Mouse (Mus musculus) adrenal gland, adult (tissue): Measurements from ENCODE around the gene Tbrg4.
"Not testable (repeated sequence)": the region's sequence is repeated elsewhere in the genome, so short reads cannot be mapped to it uniquely, and the experiment has no call there.

ENCODE experiments used
- DNase-seq, 2 experiments: peaks; one replicate each; pipeline ENCODE4 v3.0.0; 2022 to 2023; ENCODE audit warnings: low spot score in 1 of 2; ENCODE audit not compliant: inconsistent age in 2 of 2

The Tbrg4 gene

DNA sequence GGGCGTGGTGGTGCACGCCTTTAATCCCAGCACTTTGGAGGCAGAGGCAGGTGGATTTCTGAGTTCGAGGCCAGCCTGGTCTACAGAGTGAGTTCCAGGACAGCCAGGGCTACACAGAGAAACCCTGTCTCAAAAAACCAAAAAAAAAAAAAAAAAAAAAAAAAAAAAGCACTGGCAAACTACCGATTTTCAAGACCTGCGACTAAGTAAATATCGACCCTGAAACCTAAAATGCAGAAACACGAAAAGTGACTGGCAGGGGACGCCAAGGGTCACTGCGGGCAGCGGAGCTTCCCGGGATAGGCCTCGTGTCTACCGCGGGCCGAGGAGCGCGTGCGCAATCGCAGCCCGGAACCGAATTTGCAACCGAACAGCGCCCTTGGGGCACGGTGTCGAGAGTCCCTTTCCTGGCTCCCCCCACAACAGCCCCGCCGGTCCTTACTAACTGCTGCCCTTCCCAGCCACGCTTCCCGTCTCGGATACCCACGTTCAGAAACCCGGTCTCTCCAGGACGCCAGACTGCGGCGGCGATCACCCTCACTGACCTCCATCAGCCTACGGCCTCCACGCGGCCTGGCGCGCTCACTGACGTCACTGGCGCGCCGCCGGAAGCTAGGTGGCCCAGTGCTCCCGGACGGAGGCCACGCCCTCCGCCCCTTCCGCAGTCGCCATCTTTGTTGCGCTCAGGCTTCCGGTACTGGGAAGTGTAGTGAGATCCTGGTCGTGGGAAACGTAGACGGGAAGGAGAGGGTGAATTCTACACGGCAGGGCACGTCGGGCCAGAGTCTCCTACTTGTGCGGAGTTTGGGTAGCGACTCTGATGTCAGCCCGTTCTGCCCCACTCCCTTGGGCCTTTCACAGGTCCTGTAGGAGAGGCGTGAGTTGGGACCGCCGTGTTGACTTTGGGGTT, at the start of gene Tbrg4:
Gene Tbrg4, minus strand, starts transcription at position 590 of the 910 bp plus-strand sequence.
- DNase-seq, result peak; percentile 95 to 98

DNA sequence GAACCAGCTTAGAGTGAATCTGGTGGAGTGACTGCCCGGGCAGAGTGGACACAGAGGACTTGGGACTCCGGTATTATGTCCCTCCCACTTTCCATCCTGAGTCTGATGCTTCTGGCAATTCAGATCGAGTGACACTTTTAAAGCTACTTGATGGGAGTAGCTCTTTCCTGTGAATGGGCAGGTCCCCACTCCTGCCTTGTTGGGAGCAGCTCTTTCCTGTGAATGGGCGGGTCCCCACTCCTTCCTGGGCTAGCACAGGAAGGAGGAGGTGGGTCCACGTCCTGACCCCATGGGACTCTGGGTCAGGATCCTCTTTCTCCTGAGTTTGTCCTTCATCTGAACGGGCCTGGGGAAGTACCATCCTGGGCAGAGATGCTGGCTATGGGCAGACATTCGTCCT, 49.5 kb upstream of the Tbrg4 start:
- peak; percentile 45 to 60 for DNase-seq

DNA sequence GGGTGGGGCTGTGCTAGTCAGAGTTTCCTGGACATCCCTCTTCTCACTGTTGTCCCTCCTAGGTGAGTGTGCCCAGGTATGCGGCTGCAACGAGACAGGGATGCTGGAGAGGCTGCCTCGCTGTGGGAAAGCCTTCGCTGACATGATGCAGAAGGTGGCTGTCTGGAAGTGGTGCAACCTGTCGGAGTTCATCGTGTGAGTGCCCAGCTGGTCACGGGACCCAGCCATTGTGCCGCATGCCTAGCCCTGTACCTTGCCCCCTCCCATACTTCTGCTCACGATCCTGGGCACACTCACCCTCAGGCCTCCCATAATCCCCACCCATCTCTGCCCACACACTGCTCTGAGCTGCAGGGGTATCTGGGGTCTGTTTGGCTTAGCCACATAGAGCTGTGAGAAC, 48.8 kb upstream of the Tbrg4 start:
- DNase-seq, result no peak

DNA sequence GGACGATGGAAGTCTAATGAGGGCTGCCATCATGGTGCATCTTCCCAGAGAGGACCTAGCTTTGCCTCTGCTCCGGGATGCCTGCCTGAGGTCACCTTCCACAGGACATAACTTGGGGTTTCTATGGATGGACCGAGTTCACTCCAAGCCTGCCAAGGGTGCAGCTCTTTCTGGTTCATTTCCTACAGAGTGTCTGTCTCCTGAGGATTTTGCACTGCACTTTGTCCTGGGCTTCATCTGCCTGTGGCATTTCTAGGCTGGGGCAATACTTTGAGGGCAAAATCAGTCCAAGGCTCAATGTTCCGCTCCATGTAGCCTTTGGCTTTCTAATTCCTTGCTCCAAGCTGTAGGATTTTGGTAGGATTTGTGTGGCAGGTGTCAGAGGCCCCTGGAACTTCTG, 45.0 kb upstream of the Tbrg4 start:
- no peak for DNase-seq

DNA sequence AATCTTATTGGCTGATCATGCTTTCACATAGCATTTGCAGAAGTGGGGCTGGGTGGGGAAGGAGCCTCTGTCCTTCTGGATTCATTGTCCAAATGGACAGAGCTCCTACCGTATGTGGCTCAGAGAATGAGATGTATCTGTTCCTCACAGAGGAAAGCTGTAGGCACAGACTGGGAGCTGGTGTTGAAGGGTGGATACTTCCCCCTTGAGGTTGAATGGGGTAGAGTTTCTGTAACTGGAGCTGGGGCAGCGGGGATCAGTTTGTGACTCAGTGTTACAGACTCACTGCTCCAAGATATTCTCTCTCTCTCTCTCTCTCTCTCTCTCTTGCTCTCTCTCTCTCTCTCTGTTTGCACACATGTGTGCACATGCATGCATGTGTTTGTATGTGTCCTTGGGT, 44.2 kb upstream of the Tbrg4 start:
- DNase-seq, result no peak

DNA sequence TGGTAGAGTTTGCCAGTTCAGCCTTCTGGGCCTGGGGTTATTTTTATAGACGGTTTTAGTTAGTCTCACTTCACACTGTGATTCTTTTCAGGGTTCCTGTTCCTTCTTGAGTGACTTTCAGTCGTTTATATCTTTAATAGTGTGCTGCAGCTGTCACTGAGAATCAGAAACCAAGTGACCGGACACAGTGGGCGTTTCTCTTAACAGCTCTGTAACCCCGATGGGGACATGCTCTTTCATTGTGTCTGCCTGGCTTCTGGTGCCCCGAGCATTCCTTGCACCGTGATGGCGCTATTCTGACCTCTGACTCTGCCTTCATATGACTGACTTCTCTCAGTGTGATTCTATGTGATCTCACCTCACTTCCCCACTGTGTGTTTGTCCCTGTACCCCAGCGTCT, 43.2 kb upstream of the Tbrg4 start:
- no peak for DNase-seq

DNA sequence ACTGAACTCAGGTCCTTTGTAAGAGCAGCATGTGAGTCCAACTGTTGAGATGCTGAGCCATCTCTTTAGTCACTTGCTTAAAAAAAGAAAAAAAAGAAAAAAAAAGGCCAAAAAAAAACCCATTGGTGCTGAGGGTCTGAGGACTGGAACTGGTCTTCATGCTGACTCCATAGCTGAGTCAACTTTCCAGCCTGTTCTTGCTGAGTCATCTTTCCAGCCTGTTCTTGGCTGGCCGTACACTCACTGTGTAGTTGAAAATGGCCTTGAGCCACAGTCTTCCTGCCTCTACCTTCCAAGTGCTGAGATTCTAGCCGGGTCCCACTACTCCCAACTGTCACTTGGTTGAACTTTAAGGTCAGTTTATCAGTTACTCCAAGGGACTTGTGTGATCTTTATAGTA, 40.8 kb upstream of the Tbrg4 start:
- DNase-seq, result no peak

DNA sequence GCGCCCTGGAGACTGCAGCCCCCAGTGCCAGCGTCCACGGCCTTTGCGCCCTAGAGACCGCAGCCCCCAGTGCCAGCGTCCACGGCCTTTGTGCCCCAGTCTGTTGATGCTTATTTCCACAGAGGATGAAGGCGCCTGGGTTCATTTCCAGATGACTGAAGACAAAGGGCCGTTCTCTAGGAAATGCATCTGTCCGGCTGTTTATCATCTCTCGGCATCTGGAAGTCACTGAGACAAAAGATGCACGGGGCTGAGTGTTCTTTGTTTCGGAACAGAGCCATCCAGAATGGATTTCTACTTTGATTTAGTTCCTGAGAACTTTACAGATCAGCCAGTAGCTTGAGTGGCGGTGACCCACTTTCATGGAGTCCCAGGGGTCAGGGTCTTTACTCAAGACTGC, 35.3 kb upstream of the Tbrg4 start:
- DNase-seq, result no peak

DNA sequence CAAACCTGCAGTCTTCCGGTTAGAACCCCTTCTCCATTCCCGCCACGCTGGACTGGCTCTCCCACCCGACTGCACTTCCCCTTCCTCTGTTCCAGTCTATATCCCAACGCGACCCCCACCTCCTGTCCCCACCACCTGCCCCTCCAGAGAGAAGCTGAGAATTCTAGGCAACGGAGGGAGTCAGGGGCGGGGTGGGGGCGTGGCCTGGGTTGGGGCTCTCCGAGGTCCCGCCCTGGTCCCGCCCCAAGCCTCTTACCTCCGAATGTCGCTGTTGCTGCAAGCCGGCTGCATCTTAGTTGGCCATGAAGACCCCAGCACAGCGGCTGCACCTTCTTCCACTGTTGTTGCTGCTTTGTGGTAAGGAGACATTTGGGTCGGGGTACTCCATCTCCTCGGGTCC, 32.4 kb upstream of the Tbrg4 start, which contains the start of gene Ramp3:
Gene Ramp3, plus strand, starts transcription at position 251 of the 400 bp plus-strand sequence.
- DNase-seq, result peak; percentile 27 to 76

DNA sequence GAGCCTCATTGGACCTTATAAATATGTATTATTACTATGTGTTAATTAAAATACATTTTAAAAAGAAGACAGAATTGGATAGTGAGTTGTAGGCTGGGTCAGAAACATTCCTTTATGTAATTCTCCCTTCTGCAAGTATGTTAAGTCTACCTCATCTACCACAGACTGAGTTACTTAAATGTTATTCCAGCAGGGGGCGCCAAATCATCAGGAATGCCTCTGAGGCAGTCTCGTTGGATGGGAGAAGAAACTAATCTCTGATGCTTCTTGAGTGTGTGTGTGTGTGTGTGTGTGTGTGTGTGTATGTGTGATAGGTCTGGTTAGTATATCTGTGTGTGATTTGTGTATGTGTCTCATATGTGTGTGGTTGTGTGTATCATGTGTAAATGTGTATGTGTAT, 29.0 kb upstream of the Tbrg4 start:
- DNase-seq, result peak; percentile 68 to 92

DNA sequence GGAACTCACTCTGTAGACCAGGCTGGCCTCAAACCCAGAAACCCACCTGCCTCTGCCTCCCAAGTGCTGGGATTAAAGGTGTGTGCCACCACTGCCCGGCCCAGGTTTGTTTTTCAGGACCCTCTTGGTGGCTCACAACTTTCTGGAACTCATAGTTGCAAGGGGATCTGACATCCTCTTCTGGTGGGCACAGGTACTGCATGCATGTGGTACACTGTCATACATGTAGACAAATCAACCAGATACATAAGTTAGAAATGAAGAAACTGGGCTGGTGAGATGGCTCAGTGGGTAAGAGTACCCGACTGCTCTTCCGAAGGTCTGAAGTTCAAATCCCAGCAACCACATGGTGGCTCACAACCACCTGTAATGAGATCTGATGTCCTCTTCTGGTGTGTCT, 27.1 kb upstream of the Tbrg4 start:
- DNase-seq, result not testable (repeated sequence)

DNA sequence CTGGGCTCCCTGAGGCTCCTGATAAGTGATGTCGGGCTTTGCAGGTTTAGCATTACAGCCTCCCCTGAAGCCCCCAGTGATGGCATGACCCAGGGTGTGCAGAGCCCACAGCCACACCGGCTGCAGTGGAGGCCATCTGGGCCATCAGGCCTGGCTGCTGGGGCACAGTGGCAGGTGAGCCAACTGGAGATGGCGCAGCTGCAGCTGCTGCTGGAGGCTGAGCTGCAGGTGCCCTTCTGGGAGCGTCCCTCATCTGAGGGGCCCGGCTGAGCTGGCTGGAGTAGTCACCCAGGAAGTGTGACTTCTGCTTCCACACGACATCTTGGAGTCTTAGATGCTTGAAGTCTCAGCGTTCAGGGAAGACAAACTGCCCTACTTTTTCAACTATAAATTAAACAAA, 24.7 kb upstream of the Tbrg4 start:
- DNase-seq, result no peak

DNA sequence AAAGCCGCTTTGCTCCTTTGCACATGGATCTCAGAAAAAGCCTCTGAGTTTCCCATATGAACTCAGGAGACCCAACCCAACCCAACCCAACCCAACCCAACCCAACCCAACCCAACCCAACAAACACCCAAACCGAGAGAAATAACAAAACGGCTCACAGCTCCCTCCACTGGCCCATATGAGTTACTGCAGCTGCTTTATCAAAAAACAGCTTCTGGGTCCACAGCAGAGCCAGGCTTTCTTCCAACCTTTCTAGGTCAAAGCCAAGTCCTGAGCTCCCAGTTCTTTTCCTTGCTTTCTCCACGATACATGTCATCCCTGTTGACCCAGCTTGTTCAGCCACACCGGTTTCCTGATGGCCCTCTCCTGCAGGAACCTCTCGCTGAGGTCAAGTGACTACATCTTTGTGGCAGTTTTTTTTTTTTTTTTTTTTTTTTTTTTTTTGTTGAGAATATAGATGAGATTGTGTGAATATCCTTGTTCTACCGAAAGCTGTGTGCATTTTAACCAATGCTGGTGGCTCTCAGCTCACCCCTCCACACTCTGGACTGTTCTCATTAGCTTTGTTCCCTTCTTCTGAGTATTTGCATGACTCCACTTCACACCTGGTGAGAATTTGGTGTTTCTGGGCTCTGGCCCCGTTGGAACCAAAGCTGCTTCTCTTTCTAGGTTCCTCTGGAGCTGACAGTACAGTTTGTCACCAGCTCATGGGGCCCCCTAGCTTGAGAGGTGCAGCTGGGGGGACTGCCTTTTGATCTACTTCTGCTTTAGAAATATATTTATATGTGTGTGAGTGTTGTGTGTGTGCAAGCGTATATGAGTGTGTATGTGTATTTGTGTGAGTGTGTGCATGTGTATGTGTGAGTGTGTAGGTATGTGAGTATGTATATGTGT, 22.2 kb upstream of the Tbrg4 start:
- no peak for DNase-seq

DNA sequence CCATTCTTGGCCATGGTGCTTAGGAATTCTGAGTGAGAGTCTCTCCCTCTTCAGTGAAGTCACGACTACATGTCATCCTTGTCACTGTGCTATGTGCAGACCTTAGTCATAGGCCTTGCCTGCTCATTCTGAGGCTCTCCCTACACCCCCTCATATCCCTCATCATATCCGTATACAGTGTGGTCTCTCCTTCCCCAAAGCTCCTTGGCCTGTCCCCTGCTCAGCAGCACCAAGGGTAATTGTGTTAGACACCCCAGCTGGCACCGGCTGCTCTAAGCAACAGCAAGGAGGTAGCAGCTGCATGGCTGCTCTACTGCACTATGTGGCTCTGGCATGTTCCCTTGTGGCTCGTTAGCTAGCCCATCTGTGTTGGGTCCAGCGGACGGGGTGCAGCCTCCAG, 18.7 kb upstream of the Tbrg4 start:
- DNase-seq, result no peak

DNA sequence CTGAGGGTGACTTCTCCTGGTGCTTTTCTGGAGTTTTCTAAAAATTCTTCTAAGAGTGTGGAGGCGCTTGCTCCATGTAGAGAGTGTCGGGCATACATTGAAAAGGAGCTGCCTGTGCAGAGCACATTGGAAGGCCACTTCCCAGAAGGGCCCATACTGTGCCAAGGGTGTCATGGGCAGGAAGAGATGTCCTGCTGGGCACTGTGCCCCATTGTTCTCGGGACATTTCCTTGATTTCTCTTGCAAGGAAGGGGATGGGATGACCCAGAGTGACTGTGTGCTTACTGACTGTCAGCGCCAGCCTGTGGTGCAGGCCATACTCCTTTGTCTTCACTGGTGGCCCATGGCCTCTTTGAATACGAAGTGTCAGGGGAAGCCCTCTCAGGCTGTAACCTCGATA, 13.2 kb upstream of the Tbrg4 start:
- no peak for DNase-seq

DNA sequence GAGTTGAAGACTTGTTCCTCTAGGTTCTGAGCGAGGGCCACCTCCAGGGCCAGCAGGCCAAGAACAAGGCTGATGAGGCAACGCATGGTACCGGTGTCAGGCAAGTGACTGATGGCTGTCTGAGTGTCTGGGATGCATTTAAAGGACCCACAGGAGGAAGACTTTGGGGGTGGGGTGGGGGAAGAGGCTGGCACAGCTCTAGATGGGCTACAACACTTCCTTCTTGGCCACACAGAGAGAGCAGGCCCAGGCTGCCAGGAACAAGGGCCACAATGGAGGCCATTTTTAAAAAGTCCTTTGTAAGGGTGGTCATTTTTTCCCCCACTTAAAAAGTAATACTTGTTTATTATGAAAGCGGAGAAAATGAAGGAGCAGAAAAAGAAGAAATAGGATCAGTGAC, 12.7 kb upstream of the Tbrg4 start, which contains the start of gene Wap:
Gene Wap, minus strand, starts transcription at position 101 of the 400 bp plus-strand sequence.
- no peak for DNase-seq

DNA sequence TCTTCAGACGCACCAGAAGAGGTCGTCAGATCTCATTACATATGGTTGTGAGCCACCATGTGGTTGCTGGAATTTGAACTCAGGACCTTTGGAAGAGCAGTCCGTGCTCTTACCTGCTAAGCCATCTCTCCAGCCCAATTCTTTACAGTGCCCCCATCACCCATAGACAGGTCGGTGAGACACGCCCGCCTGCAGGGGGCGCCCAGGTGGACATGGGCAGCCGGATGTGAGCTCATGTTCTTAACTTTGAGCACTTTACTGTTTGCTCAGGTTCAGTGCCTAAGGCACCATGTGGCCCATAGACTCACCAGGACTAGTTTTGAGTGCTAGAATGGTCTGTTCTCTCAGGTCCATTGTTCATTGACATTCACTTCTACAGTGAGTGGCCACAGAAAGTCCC, 10.3 kb upstream of the Tbrg4 start:
- DNase-seq, result no peak

DNA sequence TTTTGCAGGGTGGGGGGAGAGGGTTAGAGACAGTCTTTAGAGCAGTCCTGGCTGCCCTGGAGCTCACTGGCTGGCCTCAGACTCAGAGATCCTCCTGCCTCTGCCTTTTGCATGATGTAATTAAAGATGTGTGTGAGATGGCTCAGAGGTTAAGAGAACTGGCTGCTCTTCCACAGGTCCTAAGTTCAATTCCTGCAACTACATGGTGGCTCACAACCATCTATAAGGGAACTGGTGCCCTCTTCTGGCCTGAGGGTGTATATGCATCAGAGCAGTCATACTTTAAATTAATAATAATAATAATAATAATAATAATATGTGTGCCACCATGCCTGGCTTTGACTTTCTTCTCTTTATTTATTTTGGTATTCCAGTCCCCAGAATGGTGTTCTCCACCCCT, 3.8 kb upstream of the Tbrg4 start:
- DNase-seq, result peak in 1 of 2 experiments; percentile 55

DNA sequence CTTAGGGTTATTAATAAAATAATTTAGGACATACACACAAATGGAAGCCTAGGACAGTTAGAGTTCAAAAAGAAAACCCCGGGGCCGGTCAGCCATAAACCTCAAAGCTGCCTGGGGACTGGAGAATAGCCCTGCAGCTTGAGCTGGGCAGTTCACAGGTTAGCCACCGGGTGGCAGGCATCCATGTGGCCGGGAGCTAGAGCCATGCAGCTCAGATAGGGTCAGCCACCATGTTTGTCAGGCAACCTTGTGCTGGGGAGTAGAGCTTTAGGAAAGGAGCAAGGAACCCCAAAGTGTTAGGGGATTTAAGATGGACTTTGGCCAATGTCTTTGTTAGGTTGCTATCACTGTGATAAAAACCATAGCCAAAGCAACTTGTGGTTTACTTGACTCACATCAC, 2.7 kb upstream of the Tbrg4 start:
- DNase-seq, result peak; percentile 52 to 83

DNA sequence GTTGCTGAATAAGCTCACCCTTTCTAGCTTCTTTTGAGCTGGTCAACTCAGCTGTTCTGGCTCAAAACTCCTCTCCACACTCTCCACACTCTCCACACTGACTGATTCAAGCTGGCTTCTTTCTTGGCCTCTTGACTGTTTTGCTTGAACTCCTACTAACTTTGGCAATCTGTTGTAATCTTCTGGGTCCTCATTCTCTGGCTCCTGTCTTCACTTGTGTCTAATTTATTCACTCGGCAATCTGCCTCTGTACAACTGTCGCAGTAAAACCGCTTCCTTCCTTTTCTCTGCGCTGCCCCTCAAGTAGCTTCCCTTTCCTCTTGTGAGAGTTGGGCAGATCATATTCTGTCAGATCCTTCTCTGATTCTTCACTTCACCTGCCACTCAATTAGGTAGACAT, 1.9 kb upstream of the Tbrg4 start:
- no peak for DNase-seq

DNA sequence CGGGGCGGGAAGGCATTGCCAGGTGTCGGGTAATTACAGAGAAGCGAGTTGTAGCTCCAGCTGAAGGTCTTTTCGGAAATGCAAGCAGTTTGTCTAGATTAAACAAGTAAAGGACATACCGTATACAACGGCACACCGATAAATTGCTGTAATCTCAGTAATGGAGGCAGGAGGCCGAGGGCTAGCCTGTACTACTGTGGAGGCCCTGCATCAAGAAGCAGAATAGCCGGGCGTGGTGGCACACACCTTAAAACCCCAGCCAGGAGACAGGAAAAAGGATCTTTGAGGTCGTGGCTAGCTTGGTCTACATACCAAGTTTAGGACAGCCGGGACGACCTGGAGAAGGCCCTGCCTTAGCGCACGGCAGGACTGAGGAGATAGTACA, 513 bp upstream of the Tbrg4 start:
- no peak for DNase-seq
